Mouse (Mus musculus) CD4-positive, CD25-positive, alpha-beta regulatory T cell, adult 2 months (primary cell): ENCODE results near the gene Rnaseh1.

ENCODE experiments used
- DNase-seq: peaks from one replicate; pipeline ENCODE4 v3.0.0-alpha.2; 2012; ENCODE audit warnings: low read depth, low spot score

Rnaseh1 gene

DNA sequence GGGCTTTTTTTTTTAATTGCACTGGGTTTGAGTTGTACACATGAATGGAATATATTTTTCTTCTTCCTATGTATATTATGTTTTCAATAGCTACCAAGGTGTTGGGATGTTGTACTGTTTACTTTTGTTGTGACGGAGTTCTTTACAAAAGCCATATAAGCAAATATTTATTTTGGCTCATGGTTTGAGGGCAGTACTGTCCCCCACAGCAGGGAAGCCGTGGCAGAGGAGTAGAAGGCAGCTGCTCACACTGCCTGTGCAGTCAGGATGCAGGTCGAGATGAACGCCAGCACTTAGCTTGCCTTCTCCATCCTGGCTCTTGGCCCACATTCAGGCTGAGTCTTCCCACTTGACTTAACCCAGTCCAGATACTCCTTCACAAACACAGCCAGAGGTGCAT is 17.3 kb downstream of the Rnaseh1 start:
- no peak for DNase-seq

DNA sequence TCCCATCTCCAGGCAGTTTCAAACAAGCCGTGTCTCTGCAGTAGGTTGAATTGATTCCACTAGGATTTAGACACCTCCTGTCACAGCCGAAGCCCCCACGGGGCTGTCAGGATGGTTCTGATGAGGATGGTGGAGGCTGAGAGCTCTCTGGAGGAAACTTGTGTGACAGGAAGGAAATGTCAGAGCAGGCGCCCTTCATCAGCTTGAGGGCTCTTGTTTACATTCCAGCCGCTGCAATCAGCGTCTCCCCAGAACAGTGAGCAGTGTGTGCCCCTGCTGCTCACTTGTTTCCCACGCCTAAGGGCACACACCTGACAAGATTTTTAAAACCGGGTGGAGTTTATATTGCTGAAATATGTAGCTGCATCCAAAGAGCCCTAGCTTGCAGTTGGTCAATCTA is 17.9 kb downstream of the Rnaseh1 start:
- no peak for DNase-seq

DNA sequence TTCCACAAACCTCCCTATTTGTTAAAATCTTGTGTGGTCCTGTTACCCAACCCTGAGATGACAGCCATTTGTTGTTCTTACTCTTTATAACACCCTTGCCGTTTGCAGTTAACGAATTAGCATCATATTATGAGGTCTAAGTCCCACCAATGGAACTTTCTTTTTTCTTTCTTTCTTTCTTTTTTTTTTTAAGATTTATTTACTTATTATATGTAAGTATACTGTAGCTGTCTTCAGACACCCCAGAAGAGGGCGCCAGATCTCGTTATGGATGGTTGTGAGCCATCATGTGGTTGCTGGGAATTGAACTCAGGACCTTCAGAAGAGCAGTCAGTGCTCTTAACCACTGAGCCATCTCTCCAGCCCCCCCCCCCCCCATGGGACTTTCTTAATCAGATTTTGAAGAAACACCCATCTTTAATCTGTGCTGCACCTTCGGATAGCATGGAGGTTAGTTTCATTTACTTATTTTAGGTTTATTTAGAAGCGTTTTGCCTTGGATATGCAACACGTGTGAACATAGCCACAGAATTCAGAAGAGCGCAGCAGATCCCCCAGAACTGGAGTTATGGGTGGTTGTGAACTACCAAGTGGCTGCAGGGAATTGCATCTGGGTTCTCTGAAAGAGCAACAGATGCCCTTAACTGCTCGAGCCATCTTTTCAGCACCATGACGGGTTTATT is 24.8 kb downstream of the Rnaseh1 start:
- peak; percentile 49 for DNase-seq

DNA sequence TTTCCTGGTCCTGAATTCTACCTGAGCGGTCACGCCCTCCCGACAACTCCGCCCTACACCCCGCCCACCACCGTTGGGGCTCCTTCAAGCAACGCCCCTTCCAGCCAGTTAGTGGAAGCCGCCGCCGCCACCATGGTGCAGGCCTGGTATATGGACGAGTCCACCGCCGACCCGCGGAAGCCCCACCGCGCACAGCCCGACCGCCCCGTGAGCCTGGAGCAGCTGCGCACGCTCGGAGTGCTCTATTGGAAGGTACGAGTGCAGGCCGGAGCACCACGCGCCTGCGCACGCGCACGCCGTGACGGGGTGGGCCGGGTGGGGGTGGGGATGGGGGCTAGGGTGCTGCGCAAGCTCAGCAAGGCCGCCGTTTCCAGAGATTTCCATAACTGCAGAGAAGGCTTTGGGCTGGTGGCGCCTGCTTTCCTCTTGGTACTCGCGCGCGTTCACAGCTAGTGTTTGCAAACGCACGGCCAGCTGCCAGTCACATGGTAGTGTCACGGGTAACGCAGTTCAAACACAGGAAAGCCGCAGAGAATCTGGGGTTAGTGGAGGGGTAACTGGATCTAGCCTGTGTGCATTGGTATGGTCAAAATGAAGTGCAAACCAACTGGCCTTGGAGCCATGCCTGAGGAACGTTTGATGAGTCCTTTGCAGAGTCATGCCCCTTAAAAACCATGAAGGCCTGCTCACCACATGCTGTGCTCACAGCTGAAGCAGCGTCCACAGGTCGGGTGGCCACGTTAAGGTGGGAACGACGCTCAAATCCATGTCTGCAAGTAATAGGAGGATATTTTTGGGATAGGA is 25.9 kb downstream of the Rnaseh1 start, which contains the start of gene Adi1:
Gene Adi1, plus strand, starts transcription at position 111 of the 804 bp plus-strand sequence.
- peak; percentile 90 for DNase-seq

DNA sequence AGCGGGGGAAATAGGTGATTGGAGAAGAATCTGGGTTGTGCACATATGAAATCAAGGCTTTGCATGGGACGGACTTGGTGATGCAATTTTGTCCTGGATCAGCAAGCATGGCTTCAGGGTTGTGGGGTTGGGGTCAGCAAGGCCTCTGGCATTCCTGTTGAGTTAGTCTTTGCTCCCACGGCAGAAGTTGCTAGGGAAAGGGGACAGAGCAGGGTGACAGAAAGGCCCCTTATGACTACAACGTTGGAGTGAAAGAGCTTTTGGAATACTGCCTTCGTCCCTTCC is 26.5 kb downstream of the Rnaseh1 start:
- DNase-seq, result no peak

DNA sequence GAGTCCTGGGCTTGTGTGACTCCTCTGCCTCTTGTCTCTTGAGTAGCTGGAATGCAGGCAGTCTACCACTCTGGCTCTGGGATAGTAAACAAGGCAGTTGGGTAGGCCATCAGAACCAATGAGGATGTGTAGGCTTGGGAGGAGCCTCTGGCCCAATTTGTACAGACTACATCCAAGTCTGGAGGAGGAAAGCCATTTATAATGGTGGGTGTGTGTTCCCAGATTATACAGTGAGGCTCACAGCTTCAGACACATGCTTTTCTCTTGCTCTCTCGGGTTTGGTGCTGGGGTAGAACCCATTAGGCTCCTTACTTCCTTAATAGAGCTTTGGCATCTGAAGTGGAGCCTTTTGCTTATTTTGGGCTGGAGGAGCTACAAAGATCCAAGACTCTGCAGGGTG is 35.3 kb downstream of the Rnaseh1 start:
- no peak for DNase-seq

DNA sequence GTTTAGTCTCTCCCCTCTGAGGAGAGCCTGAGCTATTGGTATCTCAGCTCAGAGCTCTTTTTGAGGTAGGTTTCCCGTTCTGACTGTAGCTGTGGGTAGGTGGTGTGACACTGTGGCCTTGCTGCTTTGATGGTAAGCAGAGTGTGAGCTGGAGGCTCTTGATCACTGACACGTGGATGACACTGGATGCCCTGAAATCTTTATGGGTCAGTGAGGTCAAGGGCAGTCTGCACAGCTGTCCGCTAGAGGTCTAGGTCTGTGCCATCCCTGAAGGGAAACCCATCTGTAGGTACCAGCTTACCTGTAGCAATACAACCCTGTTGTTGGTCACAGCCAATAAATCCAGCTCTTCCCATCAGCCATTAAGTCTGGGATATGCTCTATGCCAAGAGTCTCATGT is 36.4 kb downstream of the Rnaseh1 start:
- DNase-seq, result no peak

DNA sequence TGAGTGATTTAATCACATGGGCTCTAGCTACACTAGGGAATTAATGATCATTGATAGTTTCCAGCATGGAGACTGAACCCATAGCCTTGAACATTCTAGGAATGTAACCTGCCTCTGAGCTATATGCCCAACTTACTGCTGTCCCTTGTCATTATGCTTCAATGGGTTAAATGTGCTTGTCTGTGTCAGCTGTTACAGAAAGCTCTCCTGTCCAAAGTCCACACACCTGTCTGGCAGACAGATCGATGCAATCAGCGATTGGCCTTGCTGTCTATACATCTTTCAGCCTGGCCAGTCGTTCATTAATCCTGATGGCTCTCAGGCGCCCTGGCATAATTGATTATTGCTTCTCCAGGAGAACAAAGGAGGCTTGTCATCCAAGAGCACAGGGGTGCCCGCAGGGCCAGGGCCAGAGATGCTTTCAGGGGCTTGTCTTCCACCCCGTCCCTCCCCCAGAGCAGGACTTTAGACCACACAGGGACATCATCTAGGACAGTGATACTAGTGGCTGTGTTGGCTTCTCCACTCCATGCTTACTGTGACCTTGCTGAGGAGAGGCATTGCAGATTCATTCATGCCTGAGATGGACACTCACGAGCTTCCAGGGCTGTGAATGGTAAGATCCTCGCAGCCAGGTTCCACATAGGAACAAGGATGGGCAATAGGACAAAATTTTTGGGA is 36.9 kb downstream of the Rnaseh1 start:
- no peak for DNase-seq

DNA sequence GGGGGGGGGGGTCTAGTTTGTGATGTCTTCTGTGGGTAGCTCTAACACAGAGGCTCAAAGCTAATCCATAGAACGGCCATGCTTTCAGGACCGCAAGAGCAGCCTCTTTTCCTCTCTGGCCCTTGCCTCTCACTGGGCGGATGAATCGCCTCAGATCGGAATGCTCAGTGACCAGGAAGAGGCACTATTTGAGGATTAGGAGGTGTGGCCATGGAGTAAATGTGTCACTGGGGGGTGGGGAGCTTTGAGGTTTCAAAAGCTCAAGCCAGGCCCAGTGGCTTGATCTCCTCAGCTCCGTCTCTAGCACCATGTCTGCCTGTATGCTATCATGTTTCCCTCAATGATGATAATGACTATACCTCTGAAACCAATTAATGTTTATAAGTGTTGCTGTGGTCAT is 39.6 kb downstream of the Rnaseh1 start:
- DNase-seq, result no peak

DNA sequence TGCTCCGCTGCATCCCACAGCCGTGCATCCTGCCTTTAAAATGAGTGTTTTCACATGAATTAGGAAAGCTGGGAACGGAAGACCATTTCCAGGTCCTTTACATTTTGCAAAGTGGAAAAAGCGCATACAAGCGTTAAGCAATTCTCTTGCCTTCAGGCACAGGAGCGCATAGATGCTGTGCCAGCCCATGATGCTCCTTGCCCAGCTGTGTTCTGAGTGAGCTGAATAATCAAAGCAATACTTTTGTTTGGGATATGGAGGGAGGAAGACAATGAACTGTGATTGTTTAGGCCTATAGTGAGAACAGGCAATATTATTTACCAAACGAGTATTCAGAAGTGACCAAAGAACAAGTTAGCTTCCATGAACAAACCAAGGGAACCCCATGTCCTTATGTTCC is 41.3 kb downstream of the Rnaseh1 start:
- no peak for DNase-seq

DNA sequence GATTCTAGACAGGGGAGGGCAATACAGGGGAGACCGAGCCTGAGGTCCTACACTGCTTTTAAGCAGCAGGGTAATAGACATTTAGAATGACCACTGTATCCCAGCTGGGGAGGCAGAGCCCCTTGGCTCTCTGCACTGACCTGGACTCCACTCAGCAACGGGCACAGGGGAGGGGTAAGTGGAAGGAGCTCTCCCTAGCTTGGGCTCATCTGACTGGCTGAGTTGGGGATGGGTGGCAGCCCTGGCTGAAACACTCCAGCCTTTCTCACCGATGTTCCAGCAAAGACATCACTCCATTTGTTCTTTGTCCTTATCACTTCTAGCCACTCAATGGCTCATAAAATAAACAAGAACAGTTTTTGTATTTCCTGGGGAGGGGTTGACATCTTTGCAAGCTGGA is 44.3 kb downstream of the Rnaseh1 start:
- DNase-seq, result no peak

DNA sequence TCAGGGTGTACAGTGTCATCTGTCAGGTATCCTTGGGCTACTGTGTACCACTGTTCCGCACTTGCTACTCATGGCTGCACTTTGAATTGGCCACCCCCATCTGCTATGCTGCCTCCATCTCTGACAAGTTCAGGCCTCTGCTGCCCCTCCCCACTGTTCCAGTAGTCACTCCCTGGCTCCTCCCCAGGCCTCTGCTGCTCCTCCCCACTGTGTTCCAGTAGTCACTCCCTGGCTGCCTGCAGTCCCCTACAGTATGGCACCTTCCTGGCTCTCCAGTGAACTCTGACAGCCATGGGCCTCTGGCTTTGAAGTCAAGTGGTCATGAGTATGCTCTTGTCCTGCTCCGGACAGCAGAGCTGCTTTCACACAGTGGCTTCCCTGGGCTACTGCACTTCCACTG is 44.8 kb downstream of the Rnaseh1 start:
- no peak for DNase-seq

DNA sequence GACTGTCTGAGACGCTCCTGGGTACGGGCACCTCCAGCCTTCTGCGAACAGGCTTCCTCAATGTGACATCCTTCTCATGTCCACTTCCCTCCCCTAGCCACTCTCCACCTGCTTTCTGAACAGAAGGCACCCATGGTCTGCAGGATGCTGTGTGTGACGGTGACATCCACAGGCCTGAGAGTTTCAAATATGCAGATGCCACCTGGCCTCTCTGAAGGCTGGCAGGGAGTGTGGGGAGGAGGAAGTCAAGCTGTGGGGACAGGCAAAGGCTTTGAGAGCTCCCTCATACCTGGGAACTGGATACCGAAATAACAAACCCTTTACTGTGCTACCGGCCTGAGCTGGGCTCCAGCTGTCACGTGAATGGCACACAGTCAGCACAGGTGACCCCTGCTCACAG is 45.4 kb downstream of the Rnaseh1 start:
- DNase-seq, result no peak

DNA sequence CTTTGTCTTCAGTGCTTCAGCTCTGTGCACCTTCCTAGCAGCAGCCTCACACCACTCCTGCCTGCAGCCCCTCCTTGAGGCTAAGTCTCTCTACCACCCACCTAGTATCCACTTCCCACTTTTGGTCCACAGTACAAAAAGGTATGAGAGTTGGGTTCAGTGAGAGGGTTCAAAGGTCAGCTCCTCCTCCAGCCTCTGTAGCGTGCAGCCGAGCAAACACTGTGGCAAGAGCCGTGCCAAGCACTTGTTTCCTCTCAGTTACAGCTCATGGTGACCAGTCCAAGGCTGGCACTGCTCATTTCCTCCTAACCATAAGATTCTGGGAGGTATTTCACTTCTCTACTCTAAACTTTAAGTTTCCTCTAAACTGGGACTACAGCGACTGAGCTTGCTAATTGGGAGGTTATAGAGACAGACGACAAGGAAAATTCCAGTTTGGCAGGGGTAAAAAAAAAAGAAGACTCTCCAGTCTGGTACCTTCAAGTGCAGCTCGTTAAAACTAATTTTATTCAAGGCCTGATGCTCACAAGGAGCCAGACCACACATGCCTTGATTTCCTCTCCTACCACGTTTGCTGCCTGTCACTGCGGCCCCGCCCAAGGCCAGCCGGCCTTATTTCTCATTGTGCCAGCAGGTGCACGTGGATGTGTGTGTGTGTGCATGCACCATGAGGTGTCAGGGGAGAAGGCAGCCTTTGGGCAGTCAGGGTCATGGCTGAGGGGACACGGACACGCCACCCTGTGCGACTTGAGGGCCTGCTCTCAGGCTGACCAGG is 48.6 kb downstream of the Rnaseh1 start:
- no peak for DNase-seq

DNA sequence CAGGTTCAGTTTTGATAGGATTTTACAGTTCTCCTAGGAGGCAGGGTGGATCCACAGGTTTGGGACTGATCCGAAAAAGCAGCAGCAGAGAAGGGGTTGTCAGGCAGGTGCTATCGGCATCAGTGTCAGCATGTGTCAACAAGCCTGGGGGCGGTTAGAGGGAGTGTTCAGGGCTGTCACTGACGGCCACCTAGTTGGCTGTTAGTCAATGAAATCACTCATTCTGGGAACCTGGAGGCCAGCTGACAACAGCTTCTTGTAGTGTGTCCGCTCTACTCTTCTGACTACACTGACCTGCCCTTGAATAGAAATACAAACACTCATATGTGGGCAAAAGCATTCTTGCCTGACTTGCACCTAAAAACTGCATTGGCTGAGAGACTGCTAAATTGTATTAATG is 49.7 kb downstream of the Rnaseh1 start:
- DNase-seq, result no peak

DNA sequence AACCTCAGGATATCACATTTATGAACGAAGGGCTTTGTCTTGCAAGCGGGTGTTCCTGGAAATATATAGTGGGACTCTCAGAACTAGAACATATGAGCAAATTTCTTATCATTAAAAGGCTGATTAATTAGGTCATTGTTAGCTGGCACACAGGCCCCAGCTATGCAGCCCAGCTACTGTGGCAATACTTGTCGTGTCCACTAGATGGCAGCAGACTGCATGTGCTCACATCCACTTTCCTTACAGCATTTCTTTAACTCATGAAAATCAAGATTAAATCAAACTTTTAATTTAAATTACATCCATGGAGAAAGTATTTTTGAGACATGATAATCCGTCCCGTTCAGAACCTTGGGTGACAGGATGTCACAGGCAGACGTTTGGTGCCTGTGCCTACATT is 50.3 kb downstream of the Rnaseh1 start:
- DNase-seq, result peak; percentile 85

DNA sequence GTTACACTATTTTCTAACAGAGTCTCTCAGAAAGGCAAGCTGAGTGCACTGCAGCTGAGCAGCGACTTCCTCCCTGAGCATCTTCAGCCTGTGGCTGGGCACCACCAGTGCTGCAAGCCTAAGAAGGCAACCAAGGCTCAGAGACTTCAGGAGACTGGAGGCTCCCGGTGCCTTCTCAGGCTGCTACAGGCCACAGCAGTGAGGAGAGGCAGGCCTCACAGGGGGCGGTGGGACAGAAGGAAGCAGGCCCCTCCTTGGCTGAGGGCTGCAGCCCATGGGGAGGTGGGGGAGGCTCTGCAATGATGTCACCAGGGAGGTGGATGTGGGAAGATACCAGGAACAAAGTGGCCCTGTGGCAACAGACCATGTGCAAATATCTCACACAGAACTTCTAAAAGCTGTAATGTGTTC is 50.7 kb downstream of the Rnaseh1 start:
- peak; percentile 6 for DNase-seq

DNA sequence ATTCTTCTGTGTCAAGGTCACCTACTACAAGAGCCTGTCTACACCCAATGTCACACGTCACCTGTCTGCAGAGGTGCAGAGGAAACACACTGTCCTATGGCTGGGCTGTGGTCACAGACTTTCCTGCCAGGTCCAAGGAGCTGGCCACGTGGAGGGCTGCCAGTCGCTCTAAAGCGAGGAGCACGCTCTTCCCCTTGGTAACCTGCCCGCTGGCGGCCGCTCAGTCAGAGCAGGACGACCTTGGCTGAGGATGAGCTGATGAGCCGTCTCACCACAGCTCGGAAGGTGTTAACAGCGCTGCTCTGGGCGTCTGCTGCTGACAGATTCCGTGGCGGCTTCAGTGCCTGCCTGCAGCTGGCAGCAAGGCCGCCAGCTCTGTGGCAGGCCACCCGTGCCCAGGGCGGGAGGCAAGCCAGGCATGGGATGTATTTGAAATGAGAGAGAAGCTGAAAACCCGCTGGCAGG is 51.2 kb downstream of the Rnaseh1 start:
- DNase-seq, result no peak

DNA sequence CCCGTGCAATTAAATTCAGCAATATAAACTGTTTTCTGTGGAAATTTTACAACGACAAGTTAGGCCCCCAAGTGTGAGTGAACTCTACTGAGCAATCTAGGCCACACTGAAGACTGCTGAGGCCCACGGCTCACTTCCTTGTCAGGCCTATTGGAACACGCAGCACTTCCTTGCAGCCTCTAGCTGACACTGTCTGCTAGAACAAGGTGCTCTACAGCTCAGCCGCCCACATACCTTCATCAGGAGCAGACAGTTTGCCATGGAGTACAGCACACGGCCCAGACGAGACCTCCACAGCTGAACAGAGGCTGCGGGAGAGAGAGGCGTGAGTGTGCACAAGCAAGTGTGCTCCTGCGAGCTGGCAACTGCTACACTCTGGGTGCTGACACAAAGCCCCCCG is 51.9 kb downstream of the Rnaseh1 start:
- DNase-seq, result no peak

DNA sequence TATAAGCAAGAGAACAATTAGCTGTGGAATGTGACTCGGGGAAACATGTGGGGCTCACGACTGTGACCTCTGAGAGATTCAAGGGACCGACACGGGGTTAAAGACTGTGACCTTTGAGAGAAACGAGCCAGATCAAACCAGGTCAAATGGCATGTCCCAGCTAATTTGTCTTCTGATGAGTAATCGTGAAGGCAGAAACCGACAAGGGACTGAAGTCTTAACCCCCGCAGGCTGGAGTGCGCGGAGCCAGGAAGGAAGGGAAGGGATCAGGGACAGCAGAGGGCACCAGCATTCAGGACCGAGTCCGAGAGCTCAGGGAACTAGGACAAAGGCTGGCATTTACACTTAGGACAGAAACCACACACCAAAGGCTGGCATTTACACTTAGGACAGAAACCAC is 55.0 kb downstream of the Rnaseh1 start:
- DNase-seq, result no peak

DNA sequence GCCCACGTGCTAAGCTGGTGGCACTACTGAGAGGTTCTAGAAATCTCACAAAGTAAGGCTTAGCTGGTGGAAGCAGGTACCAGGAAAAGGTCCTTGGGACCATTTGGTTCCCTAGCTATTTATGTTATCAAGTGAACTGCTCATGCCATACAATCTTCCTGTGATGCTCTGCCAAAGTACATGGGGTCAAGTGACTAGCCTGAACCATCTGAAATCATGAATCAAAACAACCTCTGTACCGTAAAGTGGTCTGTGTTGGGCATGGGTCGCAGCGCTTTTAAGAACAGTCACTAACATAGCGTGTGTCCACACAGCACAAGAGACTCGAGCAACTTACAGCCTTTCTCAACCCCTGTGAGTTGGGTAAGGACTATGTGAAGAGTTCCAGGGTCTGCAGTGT is 55.8 kb downstream of the Rnaseh1 start:
- no peak for DNase-seq

DNA sequence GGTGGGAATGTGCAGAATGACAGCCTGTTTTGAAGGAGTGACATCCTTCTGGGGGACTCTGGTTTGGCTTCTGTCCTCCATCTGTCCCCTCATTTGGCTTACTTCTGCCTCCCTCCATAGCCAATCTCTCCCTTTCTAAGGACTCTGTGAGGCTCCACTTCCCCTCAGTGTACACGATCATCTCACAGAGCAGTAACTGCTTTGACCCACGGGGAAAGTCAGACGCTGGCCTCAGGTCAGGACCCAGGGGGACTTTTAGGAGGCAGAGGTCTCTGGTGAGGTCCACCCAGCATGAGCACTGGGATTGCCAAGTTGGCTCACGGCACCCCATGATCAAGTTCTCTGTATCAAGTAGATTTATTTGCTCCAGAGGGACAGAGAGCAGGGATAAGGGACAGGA is 58.8 kb downstream of the Rnaseh1 start:
- no peak for DNase-seq
